Mouse (Mus musculus) lung, embryonic 15.5 days (tissue): Measurements from ENCODE around the gene Chrna1. TPM values are rescaled to one million over a fixed set of nuclear protein-coding genes. Genes with fewer than 3 reads are reported as not detected.

Source experiments
- ATAC-seq: fragments of 200-750 bp; cut with Nextera tagmentation; 2 replicates; pipeline ENCODE4 v1.8.0; 2017; ENCODE audit warnings: moderate number of reproducible peaks, borderline replicate concordance; ENCODE audit not compliant: low FRiP score, low TSS enrichment; ENCODE audit errors: extremely low read depth
- H3K27ac ChIP-seq: fragments of 300-500 bp; sonication (generic); 2 replicates; pipeline ENCODE4 v1.5.1; 2015; ENCODE audit warnings: moderate library complexity, mild to moderate bottlenecking, inconsistent platforms
- H3K27me3 ChIP-seq: fragments of 300-500 bp; sonication (generic); 2 replicates; pipeline ENCODE4 v1.6.1; 2015; ENCODE audit warnings: inconsistent platforms
- H3K36me3 ChIP-seq: fragments of 300-500 bp; sonication (generic); 2 replicates; pipeline ENCODE4 v1.6.1; 2015; ENCODE audit warnings: inconsistent platforms
- H3K4me1 ChIP-seq: fragments of 300-500 bp; sonication (generic); 2 replicates; pipeline ENCODE4 v1.6.1; 2015; ENCODE audit warnings: inconsistent platforms
- H3K4me2 ChIP-seq: fragments of 300-500 bp; sonication (generic); 2 replicates; pipeline ENCODE4 v1.6.1; 2015; ENCODE audit warnings: inconsistent platforms, mild to moderate bottlenecking, moderate library complexity
- H3K4me3 ChIP-seq: fragments of 300-500 bp; sonication (generic); 2 replicates; pipeline ENCODE4 v1.5.1; 2015; ENCODE audit warnings: mild to moderate bottlenecking, inconsistent platforms
- H3K9ac ChIP-seq: fragments of 300-500 bp; sonication (generic); 2 replicates; pipeline ENCODE4 v1.6.1; 2015; ENCODE audit warnings: inconsistent platforms
- H3K9me3 ChIP-seq: fragments of 300-500 bp; sonication (generic); 2 replicates; pipeline ENCODE4 v1.6.1; 2016; ENCODE audit warnings: inconsistent platforms
- whole genome bisulfite sequencing: fragments of 180-500 bp; shearing (Covaris S2); methylation state at CpG from one replicate; pipeline ENCODE4 v1.1.7; 2015; 5-methylcytosine and 5-hydroxymethylcytosine counted together
- polyA plus RNA-seq: library from polyadenylated mRNA; unstranded; fragments of >200 nt; fragmentation: Nextera tagmentation; extraction: Ambion mirVana; gene quantifications from 2 replicates; pipeline ENCODE4 v1.2.1, GENCODE M21; 2015

Chrna1 gene
- polyA plus RNA-seq, 1 experiment from 2014 or later: 0.19 TPM

- H3K4me1 ChIP-seq: no peaks in the 10 kb centered on the region
- H3K9me3 ChIP-seq: no peaks in the 10 kb centered on the region
- H3K27me3 ChIP-seq: no peaks in the 10 kb centered on the region
- WGBS: 15% methylated on average over 6 of the region's 6 CpGs
- no peak overlapping the region for H3K4me3 ChIP-seq
- no peak overlapping the region for H3K9ac ChIP-seq
- H3K4me2 ChIP-seq: no peak overlapping the region
- no peak for ATAC-seq
- H3K36me3 ChIP-seq: no peaks in the 10 kb centered on the region
- no peak overlapping the region for H3K27ac ChIP-seq
Observed at GRCm38 (mm10) chr2:73550725-73551124, 29.4 kb downstream of the Chrna1 start.

GRCm38 (mm10) chr2:73548542-73548941 is 31.6 kb downstream of the Chrna1 start:
- Histone ChIP-seq H3K4me3 (no peak overlapping the region), H3K9me3 (no peaks in the 10 kb centered on the region), H3K4me1 (no peaks in the 10 kb centered on the region), H3K27me3 (no peaks in the 10 kb centered on the region), H3K9ac (no peak overlapping the region), H3K27ac (no peak overlapping the region), H3K36me3 (no peaks in the 10 kb centered on the region), H3K4me2 (no peak overlapping the region)
- no peak for ATAC-seq
- 58% methylated on average over 2 of the region's 2 CpGs for WGBS

- Histone ChIP-seq H3K36me3 (no peaks in the 10 kb centered on the region), H3K4me3 (no peak overlapping the region), H3K4me1 (no peaks in the 10 kb centered on the region), H3K27me3 (no peaks in the 10 kb centered on the region), H3K9ac (no peak overlapping the region), H3K9me3 (no peaks in the 10 kb centered on the region), H3K4me2 (no peak overlapping the region), H3K27ac (no peak overlapping the region)
- ATAC-seq: no peak
- 77% methylated on average over 4 of the region's 4 CpGs for WGBS
Observed at GRCm38 (mm10) chr2:73547256-73547655, 32.9 kb downstream of the Chrna1 start.

DNA sequence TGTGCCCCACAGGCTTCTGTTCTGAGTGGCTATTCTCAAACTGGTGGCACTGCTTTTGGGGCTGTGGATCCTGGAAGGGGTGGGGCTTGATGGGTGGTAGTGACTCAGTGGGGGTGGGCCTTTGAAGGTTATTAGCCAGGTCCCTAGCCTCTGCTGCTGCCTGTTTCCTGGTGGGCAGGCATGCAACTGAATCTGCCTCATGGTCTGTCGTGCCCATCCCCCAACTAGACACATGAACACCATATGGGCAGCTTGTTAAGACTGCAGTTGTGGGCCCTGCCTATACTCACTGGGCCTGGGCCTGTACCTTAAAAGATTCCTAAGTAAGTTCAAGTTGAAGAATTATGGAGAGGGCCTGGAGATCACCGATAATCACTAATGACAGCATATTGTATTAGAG is 34.6 kb downstream of the Chrna1 start:
- Histone ChIP-seq H3K36me3 (no peaks in the 10 kb centered on the region), H3K4me1 (peaks cover 5% of the 10 kb centered on the region), H3K4me3 (no peak overlapping the region), H3K27me3 (no peaks in the 10 kb centered on the region), H3K4me2 (no peak overlapping the region), H3K9ac (no peak overlapping the region), H3K27ac (no peak overlapping the region), H3K9me3 (no peaks in the 10 kb centered on the region)
- 91% methylated on average over 2 of the region's 2 CpGs for WGBS
- no peak for ATAC-seq

DNA sequence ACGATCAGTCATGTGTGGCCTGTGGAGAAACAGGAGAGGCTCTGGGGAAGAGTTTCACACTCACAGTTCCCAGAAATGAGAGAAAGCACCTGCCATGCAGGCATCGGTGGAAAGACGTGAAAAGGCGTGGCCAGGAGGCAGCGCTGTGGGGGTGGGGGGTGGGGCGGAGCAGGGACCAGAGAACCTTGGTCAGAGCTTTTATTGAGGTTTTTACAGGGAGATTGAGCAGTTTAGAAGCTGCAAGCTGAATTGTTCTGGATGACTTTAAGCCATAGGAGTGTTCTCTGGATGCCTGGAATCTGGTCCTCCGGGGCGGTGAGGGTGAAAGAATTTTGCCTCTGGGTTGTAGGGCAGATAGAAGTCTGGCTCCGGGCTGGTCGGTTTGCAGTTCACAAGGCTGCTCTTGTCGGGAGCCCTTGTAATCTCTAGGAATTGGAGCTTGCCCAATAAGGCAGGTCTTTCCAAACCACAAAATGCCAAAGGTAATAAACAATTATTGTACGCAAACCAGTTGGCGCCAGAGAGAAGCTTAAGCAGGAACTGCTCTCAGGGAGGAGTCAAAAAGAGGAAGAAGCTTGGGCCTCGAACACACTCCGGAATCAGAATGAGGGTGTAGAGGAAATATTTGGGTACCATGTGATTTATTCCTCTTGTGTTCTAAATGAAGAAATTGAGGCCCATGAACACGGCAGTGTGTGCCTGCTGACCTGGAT is 39.5 kb downstream of the Chrna1 start:
- no peaks in the 10 kb centered on the region for H3K9me3 ChIP-seq
- H3K36me3 ChIP-seq: no peaks in the 10 kb centered on the region
- WGBS: 27% methylated on average over 16 of the region's 16 CpGs
- H3K4me2 ChIP-seq: peak overlapping the region; percentile 27
- no peak overlapping the region for H3K4me3 ChIP-seq
- H3K9ac ChIP-seq: no peak overlapping the region
- H3K27ac ChIP-seq: no peak overlapping the region
- no peaks in the 10 kb centered on the region for H3K27me3 ChIP-seq
- H3K4me1 ChIP-seq: peaks cover 8% of the 10 kb centered on the region
- ATAC-seq: no peak

GRCm38 (mm10) chr2:73539697-73540096 is 40.4 kb downstream of the Chrna1 start:
- 16% methylated on average over 1 of the region's 1 CpGs for WGBS
- no peak overlapping the region for H3K9ac ChIP-seq
- no peak for ATAC-seq
- no peak overlapping the region for H3K4me2 ChIP-seq
- no peaks in the 10 kb centered on the region for H3K9me3 ChIP-seq
- no peaks in the 10 kb centered on the region for H3K36me3 ChIP-seq
- H3K4me1 ChIP-seq: peaks cover 8% of the 10 kb centered on the region
- H3K27ac ChIP-seq: no peak overlapping the region
- no peaks in the 10 kb centered on the region for H3K27me3 ChIP-seq
- no peak overlapping the region for H3K4me3 ChIP-seq

DNA sequence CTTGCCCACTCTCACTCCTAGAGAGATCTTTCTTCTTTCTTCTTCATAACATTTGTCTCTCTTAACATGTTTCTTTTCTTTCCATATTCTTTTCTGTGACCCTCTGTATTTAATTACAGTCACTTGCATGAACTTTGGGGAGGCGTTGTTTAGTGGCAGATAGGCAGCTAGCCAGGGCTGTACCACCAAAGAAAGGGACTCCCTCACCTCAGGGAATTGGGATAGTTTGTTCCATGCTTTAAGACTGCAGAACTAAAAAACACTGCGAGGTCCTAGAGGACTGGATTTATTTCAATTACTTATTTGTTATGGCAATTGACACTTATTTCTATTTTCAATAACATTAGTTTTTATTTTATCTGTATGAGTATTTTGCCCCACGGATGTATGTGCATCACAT is 41.0 kb downstream of the Chrna1 start:
- no peak for ATAC-seq
- no peak overlapping the region for H3K4me3 ChIP-seq
- 79% methylated on average over 3 of the region's 3 CpGs for WGBS
- H3K9ac ChIP-seq: no peak overlapping the region
- no peaks in the 10 kb centered on the region for H3K36me3 ChIP-seq
- H3K27me3 ChIP-seq: no peaks in the 10 kb centered on the region
- peaks cover 8% of the 10 kb centered on the region for H3K4me1 ChIP-seq
- H3K9me3 ChIP-seq: no peaks in the 10 kb centered on the region
- H3K27ac ChIP-seq: no peak overlapping the region
- no peak overlapping the region for H3K4me2 ChIP-seq

GRCm38 (mm10) chr2:73538590-73538989 is 41.5 kb downstream of the Chrna1 start:
- no peak overlapping the region for H3K9ac ChIP-seq
- ATAC-seq: no peak
- H3K9me3 ChIP-seq: no peaks in the 10 kb centered on the region
- H3K4me1 ChIP-seq: peaks cover 8% of the 10 kb centered on the region
- 52% methylated on average over 13 of the region's 13 CpGs for WGBS
- H3K27ac ChIP-seq: no peak overlapping the region
- H3K4me2 ChIP-seq: no peak overlapping the region
- H3K4me3 ChIP-seq: no peak overlapping the region
- no peaks in the 10 kb centered on the region for H3K27me3 ChIP-seq
- no peaks in the 10 kb centered on the region for H3K36me3 ChIP-seq

DNA sequence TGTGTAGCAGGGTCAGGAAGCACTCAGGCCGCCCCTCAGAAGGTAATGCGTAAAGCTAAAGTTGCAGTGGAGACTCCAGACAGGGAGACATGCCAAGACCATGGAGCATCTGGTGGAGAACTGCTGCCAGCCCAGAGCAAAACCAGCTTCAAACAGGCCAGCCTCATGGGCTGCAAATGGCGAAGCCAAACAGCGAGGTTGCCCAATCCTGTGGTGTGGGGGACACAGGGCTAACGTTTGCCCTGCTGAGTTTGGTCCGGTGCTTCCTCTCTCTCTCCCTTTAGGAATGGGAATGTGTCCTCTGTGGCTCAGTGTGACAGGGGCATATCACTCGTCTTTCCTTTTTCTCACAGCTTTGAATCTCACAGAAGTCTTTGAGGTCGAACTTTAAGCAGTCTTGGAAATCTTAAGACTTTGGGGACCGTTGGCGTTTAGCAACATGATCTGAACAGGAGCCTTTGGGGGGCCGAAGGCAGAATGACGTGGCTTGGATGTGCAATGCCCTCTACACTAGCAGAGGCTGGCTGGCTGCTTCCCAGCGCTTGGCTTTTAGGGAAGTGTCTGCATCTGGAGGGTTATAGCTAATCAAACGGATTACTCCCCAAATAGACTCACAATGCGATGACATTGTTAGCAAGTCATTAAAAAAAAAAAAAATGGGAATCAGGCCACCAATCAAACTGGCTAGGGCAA is 43.9 kb downstream of the Chrna1 start:
- H3K4me1 ChIP-seq: peaks cover 8% of the 10 kb centered on the region
- no peaks in the 10 kb centered on the region for H3K36me3 ChIP-seq
- ATAC-seq: no peak
- 73% methylated on average over 15 of the region's 15 CpGs for WGBS
- H3K27ac ChIP-seq: no peak overlapping the region
- H3K27me3 ChIP-seq: no peaks in the 10 kb centered on the region
- H3K4me3 ChIP-seq: no peak overlapping the region
- no peaks in the 10 kb centered on the region for H3K9me3 ChIP-seq
- no peak overlapping the region for H3K4me2 ChIP-seq
- H3K9ac ChIP-seq: no peak overlapping the region

DNA sequence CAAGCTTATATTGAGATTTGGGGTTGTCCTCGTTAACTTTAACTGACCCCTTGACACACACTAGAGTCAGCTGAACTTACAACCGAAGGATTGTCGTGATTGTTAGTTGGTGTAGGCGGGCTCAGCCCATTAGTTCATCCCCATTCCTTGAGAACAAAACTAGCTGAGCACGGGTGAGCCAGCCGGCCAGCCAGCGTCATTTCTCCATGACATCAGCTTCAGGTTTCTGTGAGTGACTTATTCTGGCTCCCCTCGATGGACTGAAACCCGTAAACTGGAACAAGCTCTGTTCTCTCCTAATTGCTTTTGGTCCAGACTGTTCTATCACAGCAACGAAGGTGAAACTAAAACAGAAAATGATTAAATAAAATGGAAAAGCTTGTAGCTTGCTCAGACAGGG is 45.4 kb downstream of the Chrna1 start:
- Histone ChIP-seq H3K27ac (no peak overlapping the region), H3K9ac (no peak overlapping the region), H3K27me3 (no peaks in the 10 kb centered on the region), H3K4me1 (peaks cover 6% of the 10 kb centered on the region), H3K4me3 (no peak overlapping the region), H3K4me2 (no peak overlapping the region), H3K9me3 (no peaks in the 10 kb centered on the region), H3K36me3 (no peaks in the 10 kb centered on the region)
- no peak for ATAC-seq
- WGBS: 82% methylated on average over 10 of the region's 10 CpGs

GRCm38 (mm10) chr2:73530487-73530886 is 49.7 kb downstream of the Chrna1 start:
- no peak overlapping the region for H3K4me2 ChIP-seq
- H3K9ac ChIP-seq: no peak overlapping the region
- no peak for ATAC-seq
- H3K9me3 ChIP-seq: no peaks in the 10 kb centered on the region
- no peak overlapping the region for H3K27ac ChIP-seq
- peaks cover 15% of the 10 kb centered on the region for H3K4me1 ChIP-seq
- H3K4me3 ChIP-seq: no peak overlapping the region
- WGBS: 57% methylated on average over 5 of the region's 5 CpGs
- H3K27me3 ChIP-seq: no peaks in the 10 kb centered on the region
- H3K36me3 ChIP-seq: no peaks in the 10 kb centered on the region
